Mouse (Mus musculus): ENCODE data around the gene Sstr3. TPM values are rescaled to one million over a fixed set of nuclear protein-coding genes. Genes with fewer than 3 reads are reported as not detected.

Sstr3 gene
- polyA plus RNA-seq, 1 experiment from 2014 or later, result not detected

- ATAC-seq (ENCODE audit: insufficient number of reproducible peaks, low FRiP score, low TSS enrichment, low read depth), result no peak
- 78% methylated on average over 3 of the region's 3 CpGs for whole genome bisulfite sequencing
- Histone ChIP-seq H3K9ac (no peak overlapping the region), H3K4me3 (replicated peaks) (no peak overlapping the region), H3K27ac (replicated peaks) (peak overlapping the region; percentile 85), H3K4me1 (peaks cover 45% of the 10 kb centered on the region), H3K27me3 (no peaks in the 10 kb centered on the region), H3K4me2 (replicated peaks) (peak overlapping the region; percentile 60), H3K36me3 (0 out of 2 replicates have a peak, but pooled peaks cover 4% of the 10 kb centered on the region), H3K9me3 (replicated peaks) (no peaks in the 10 kb centered on the region)
Observed at GRCm38 (mm10) chr15:78530141-78530540, 14.3 kb downstream of the Sstr3 start.

- peaks cover 11% of the 10 kb centered on the region; the same call in 1 of the 2 replicates for H3K36me3 ChIP-seq
- 3% methylated on average over 15 of the region's 15 CpGs for WGBS
Observed at GRCm38 (mm10) chr15:78529428-78529990, 15.0 kb downstream of the Sstr3 start.

GRCm38 (mm10) chr15:78528726-78529411 lies 15.6 kb downstream of the Sstr3 start:
- Histone ChIP-seq H3K36me3 (peaks cover 13% of the 10 kb centered on the region), H3K9me3 (replicated peaks) (no peaks in the 10 kb centered on the region), H3K4me2 (replicated peaks) (peak overlapping the region; percentile 60), H3K9ac (peak overlapping the region; percentile 39), H3K27me3 (no peaks in the 10 kb centered on the region), H3K4me3 (replicated peaks) (peak overlapping the region; percentile 44), H3K4me1 (peaks cover 45% of the 10 kb centered on the region), H3K27ac (replicated peaks) (peak overlapping the region; percentile 85)
- WGBS, result 32% methylated on average over 11 of the region's 11 CpGs
- ATAC-seq (ENCODE audit: insufficient number of reproducible peaks, low FRiP score, low TSS enrichment, low read depth), result no peak

More at GRCm38 (mm10) chr15:78529428-78529990, 15.0 kb downstream of the Sstr3 start:
- Histone ChIP-seq H3K4me2 (replicated peaks) (peak overlapping the region; percentile 60), H3K4me3 (replicated peaks) (peak overlapping the region; percentile 44), H3K4me1 (peaks cover 45% of the 10 kb centered on the region), H3K27ac (replicated peaks) (peak overlapping the region; percentile 85), H3K27me3 (no peaks in the 10 kb centered on the region), H3K9ac (peak overlapping the region; percentile 39), H3K9me3 (replicated peaks) (no peaks in the 10 kb centered on the region)
- ATAC-seq (ENCODE audit: insufficient number of reproducible peaks, low FRiP score, low TSS enrichment, low read depth), result peak; percentile 78

- no peak for ATAC-seq (ENCODE audit: insufficient number of reproducible peaks, low FRiP score, low TSS enrichment, low read depth)
- peak overlapping the region; percentile 60 for H3K4me2 ChIP-seq (replicated peaks)
- no peak overlapping the region for H3K4me3 ChIP-seq (replicated peaks)
- H3K27ac ChIP-seq (replicated peaks), result peak overlapping the region; percentile 85; the same call in 1 of the 2 replicates
- H3K36me3 ChIP-seq, result peaks cover 16% of the 10 kb centered on the region
- peaks cover 45% of the 10 kb centered on the region for H3K4me1 ChIP-seq
- 66% methylated on average over 7 of the region's 7 CpGs for WGBS
- no peak overlapping the region for H3K9ac ChIP-seq
- no peaks in the 10 kb centered on the region for H3K9me3 ChIP-seq (replicated peaks)
- no peaks in the 10 kb centered on the region for H3K27me3 ChIP-seq
Observed at GRCm38 (mm10) chr15:78527973-78528372, 16.5 kb downstream of the Sstr3 start.

- Histone ChIP-seq H3K4me2 (replicated peaks) (no peak overlapping the region), H3K27ac (replicated peaks) (no peak overlapping the region), H3K9me3 (replicated peaks) (no peaks in the 10 kb centered on the region), H3K27me3 (no peaks in the 10 kb centered on the region), H3K9ac (no peak overlapping the region), H3K4me1 (peaks cover 32% of the 10 kb centered on the region), H3K4me3 (replicated peaks) (no peak overlapping the region), H3K36me3 (peaks cover 16% of the 10 kb centered on the region)
- 93% methylated on average over 5 of the region's 5 CpGs for whole genome bisulfite sequencing
- no peak for ATAC-seq (ENCODE audit: insufficient number of reproducible peaks, low FRiP score, low TSS enrichment, low read depth)
Observed at GRCm38 (mm10) chr15:78524163-78524562, 20.3 kb downstream of the Sstr3 start.

- Histone ChIP-seq H3K9ac (no peak overlapping the region), H3K27ac (replicated peaks) (no peak overlapping the region), H3K36me3 (peaks cover 16% of the 10 kb centered on the region), H3K9me3 (replicated peaks) (no peaks in the 10 kb centered on the region), H3K4me1 (peaks cover 23% of the 10 kb centered on the region), H3K4me3 (replicated peaks) (no peak overlapping the region), H3K27me3 (no peaks in the 10 kb centered on the region), H3K4me2 (replicated peaks) (no peak overlapping the region)
- ATAC-seq (ENCODE audit: insufficient number of reproducible peaks, low FRiP score, low TSS enrichment, low read depth), result no peak
- WGBS, result 66% methylated on average over 6 of the region's 6 CpGs
Observed at GRCm38 (mm10) chr15:78521892-78522291, 22.6 kb downstream of the Sstr3 start.

- 73% methylated on average over 8 of the region's 8 CpGs for WGBS
Observed at GRCm38 (mm10) chr15:78521331-78521730, 23.2 kb downstream of the Sstr3 start.

GRCm38 (mm10) chr15:78520112-78520715 lies 24.3 kb downstream of the Sstr3 start:
- H3K9me3 ChIP-seq (replicated peaks), result no peaks in the 10 kb centered on the region

More at GRCm38 (mm10) chr15:78521331-78521730, 23.2 kb downstream of the Sstr3 start:
- Histone ChIP-seq H3K4me3 (replicated peaks) (no peak overlapping the region), H3K27ac (replicated peaks) (no peak overlapping the region), H3K36me3 (peaks cover 16% of the 10 kb centered on the region), H3K4me1 (peaks cover 28% of the 10 kb centered on the region), H3K9ac (no peak overlapping the region), H3K4me2 (replicated peaks) (no peak overlapping the region), H3K27me3 (no peaks in the 10 kb centered on the region), H3K9me3 (replicated peaks) (no peaks in the 10 kb centered on the region)
- no peak for ATAC-seq (ENCODE audit: insufficient number of reproducible peaks, low FRiP score, low TSS enrichment, low read depth)

GRCm38 (mm10) chr15:78518221-78518620 lies 26.3 kb downstream of the Sstr3 start:
- Histone ChIP-seq H3K9ac (no peak overlapping the region), H3K27me3 (no peaks in the 10 kb centered on the region), H3K4me2 (replicated peaks) (no peak overlapping the region), H3K4me1 (peaks cover 46% of the 10 kb centered on the region), H3K27ac (replicated peaks) (no peak overlapping the region), H3K9me3 (replicated peaks) (no peaks in the 10 kb centered on the region), H3K4me3 (replicated peaks) (no peak overlapping the region), H3K36me3 (no peaks in the 10 kb centered on the region)
- 50% methylated on average over 7 of the region's 7 CpGs for WGBS
- ATAC-seq (ENCODE audit: insufficient number of reproducible peaks, low FRiP score, low TSS enrichment, low read depth), result no peak

More at GRCm38 (mm10) chr15:78520112-78520715, 24.3 kb downstream of the Sstr3 start:
- Histone ChIP-seq H3K4me2 (replicated peaks) (no peak overlapping the region), H3K4me3 (replicated peaks) (no peak overlapping the region), H3K4me1 (peaks cover 36% of the 10 kb centered on the region), H3K27me3 (no peaks in the 10 kb centered on the region), H3K27ac (replicated peaks) (peak overlapping the region; percentile 14; the same call in 1 of the 2 replicates), H3K36me3 (peaks cover 12% of the 10 kb centered on the region), H3K9ac (no peak overlapping the region)
- no peak for ATAC-seq (ENCODE audit: insufficient number of reproducible peaks, low FRiP score, low TSS enrichment, low read depth)
- WGBS, result 54% methylated on average over 13 of the region's 13 CpGs

GRCm38 (mm10) chr15:78515759-78516158 lies 28.7 kb downstream of the Sstr3 start:
- 29% methylated on average over 6 of the region's 6 CpGs for WGBS
- Histone ChIP-seq H3K4me3 (replicated peaks) (no peak overlapping the region), H3K27me3 (no peaks in the 10 kb centered on the region), H3K36me3 (no peaks in the 10 kb centered on the region), H3K9ac (no peak overlapping the region), H3K4me2 (replicated peaks) (no peak overlapping the region), H3K4me1 (peaks cover 42% of the 10 kb centered on the region), H3K9me3 (replicated peaks) (no peaks in the 10 kb centered on the region), H3K27ac (replicated peaks) (peak overlapping the region; percentile 87)
- ATAC-seq (ENCODE audit: insufficient number of reproducible peaks, low FRiP score, low TSS enrichment, low read depth), result peak; percentile 66; the same call in 1 of the 2 replicates

- Histone ChIP-seq H3K27me3 (no peaks in the 10 kb centered on the region), H3K4me3 (replicated peaks) (no peak overlapping the region), H3K36me3 (no peaks in the 10 kb centered on the region), H3K4me2 (replicated peaks) (no peak overlapping the region), H3K27ac (replicated peaks) (peak overlapping the region; percentile 87), H3K9me3 (replicated peaks) (no peaks in the 10 kb centered on the region), H3K9ac (no peak overlapping the region), H3K4me1 (peaks cover 42% of the 10 kb centered on the region)
- 26% methylated on average over 7 of the region's 7 CpGs for WGBS
- ATAC-seq (ENCODE audit: insufficient number of reproducible peaks, low FRiP score, low TSS enrichment, low read depth), result no peak
Observed at GRCm38 (mm10) chr15:78514393-78515146, 29.9 kb downstream of the Sstr3 start.

Data from embryonic facial prominence, embryonic 15.5 days (tissue).